In genomic region chr11:100300293-100300692, GRCm38 (mm10) we compare ENCODE assay signal across 9 mouse cellular contexts. TPM values are rescaled to one million over a fixed set of nuclear protein-coding genes. Genes with fewer than 3 reads are reported as not detected.
A peak's percentile ranks its signal among the peaks of the same experiment; 100 is the strongest.
DNase-seq lines count a peak whose midpoint lies in the region; ATAC-seq and TF ChIP-seq lines count a peak whose summit lies in the region.
"Had no signal": no experiment of that assay in that cellular context is flagged by ENCODE, and none has a peak within 500 bp of the region (broad histone marks: within the 10 kb centered on the region; RNA-seq: fewer than 3 reads in every experiment).

No protein-coding gene starts in this region.

- H3K4me1 ChIP-seq in kidney, adult 2 months (ENCODE audit: control insufficient read depth, insufficient read depth, low read length), result no peaks in the 10 kb centered on the region
- no peaks in the 10 kb centered on the region for H3K4me1 ChIP-seq in ES-Bruce4 (ENCODE audit: control insufficient read depth, insufficient read depth, low read length)

- TF ChIP-seq POLR2A in kidney, adult 2 months (IDR thresholded peaks at IDR 0.05; ENCODE audit: low read depth, low read length), result no peak
- no peak for TF ChIP-seq POLR2A in ES-Bruce4 (IDR thresholded peaks at IDR 0.05; ENCODE audit: insufficient read depth, low read length)

- no peak overlapping the region for H3K4me3 ChIP-seq in kidney, adult 2 months (ENCODE audit: insufficient read depth, low read depth, low read length)
- H3K4me3 ChIP-seq in ES-Bruce4 (ENCODE audit: low read depth, low read length), result no peak overlapping the region

- no peak overlapping the region for H3K27ac ChIP-seq in kidney, adult 2 months (ENCODE audit: insufficient read depth, low read depth, low read length)
- no peak overlapping the region for H3K27ac ChIP-seq in ES-Bruce4 (ENCODE audit: insufficient read depth, low read length)

- H3K36me3 ChIP-seq in kidney, adult 2 months (ENCODE audit: control insufficient read depth, insufficient read depth, low read length), result no peaks in the 10 kb centered on the region
- H3K36me3 ChIP-seq in ES-Bruce4 (ENCODE audit: control insufficient read depth, insufficient read depth, low read length, poor library complexity, severe bottlenecking), result no peaks in the 10 kb centered on the region

- H3K27me3 ChIP-seq in kidney, adult 2 months (replicated peaks; ENCODE audit: control insufficient read depth, insufficient read depth, low read length), result no peaks in the 10 kb centered on the region
- H3K27me3 ChIP-seq in ES-Bruce4 (ENCODE audit: control insufficient read depth, insufficient read depth, low read length, poor library complexity, severe bottlenecking), result no peaks in the 10 kb centered on the region

- TF ChIP-seq CTCF in kidney, adult 2 months (conservative IDR thresholded peaks at IDR 0.05; ENCODE audit: insufficient read depth, insufficient read length, low read depth, low read length), result peak; percentile 86
- TF ChIP-seq CTCF in ES-Bruce4 (IDR thresholded peaks at IDR 0.05; ENCODE audit: low read depth, low read length), result peak; percentile 90

- peak; percentile 56 for DNase-seq in kidney, adult 2 months
- DNase-seq in kidney, adult 11 months, result no peak
- peak; percentile 73 for DNase-seq in adrenal gland, postnatal 14 days
- peak; percentile 82 for DNase-seq in liver
- DNase-seq in right cerebral cortex, postnatal 4 days, result peak; percentile 75

- peak; percentile 57; the same call in 1 of the 2 replicates for ATAC-seq in erythroblast, adult 5-6 weeks (replicated peaks; ENCODE audit: low FRiP score, poor library complexity, severe bottlenecking)
- ATAC-seq in monocyte, adult 5-6 weeks (replicated peaks; ENCODE audit: insufficient number of reproducible peaks, low FRiP score, low TSS enrichment, poor library complexity, severe bottlenecking), result no peak

- no peak for TF ChIP-seq EP300 in ES-Bruce4 (IDR thresholded peaks at IDR 0.05; ENCODE audit: insufficient read depth, low read depth, low read length)

- no peaks in the 10 kb centered on the region for H3K9me3 ChIP-seq in ES-Bruce4 (replicated peaks; ENCODE audit: control insufficient read depth, insufficient read depth, low read length, poor library complexity, severe bottlenecking)

- WGBS in kidney, adult 2 months, result 12% methylated on average over 5 of the region's 5 CpGs

- peak overlapping the region; percentile 13; the same call in 1 of the 2 replicates for H3K9ac ChIP-seq in ES-Bruce4 (ENCODE audit: low read depth, poor library complexity, severe bottlenecking)

RNA-seq across cellular contexts. Expression of gene Eif1, which starts 19.4 kb away (rescaled TPM):
- polyA plus RNA-seq in kidney, adult 2 months (2012; rRNA removed), result 116 and 173 TPM in 2 replicates
- 718 and 769 TPM in 2 replicates for polyA plus RNA-seq in ES-Bruce4 (2011; ENCODE audit: insufficient read depth, insufficient read length, low read depth, missing spikeins)
- total RNA-seq in adrenal gland, postnatal 14 days (2021), result 987 and 1,021 TPM in 2 replicates
- 580 and 688 TPM in 2 replicates for total RNA-seq in erythroblast, adult 5-6 weeks (2015; ENCODE audit: low replicate concordance)
- 168 and 350 TPM in 2 replicates for total RNA-seq in erythroblast, adult 5-6 weeks (2017; ENCODE audit: low replicate concordance)
- 374 to 712 TPM (median 492 TPM) in 3 replicates for total RNA-seq in monocyte, adult 5-6 weeks (2017)

RNA-seq across cellular contexts. Expression of gene Krt42, which starts 30.6 kb away (rescaled TPM):
- not detected in 2 replicates for polyA plus RNA-seq in kidney, adult 2 months (2012; rRNA removed)
- 20.6 and 21.5 TPM in 2 replicates for polyA plus RNA-seq in ES-Bruce4 (2011; ENCODE audit: insufficient read depth, insufficient read length, low read depth, missing spikeins)
- total RNA-seq in adrenal gland, postnatal 14 days (2021), result not detected in 2 replicates
- not detected in 2 replicates for total RNA-seq in erythroblast, adult 5-6 weeks (2015; ENCODE audit: low replicate concordance)
- not detected in 2 replicates for total RNA-seq in erythroblast, adult 5-6 weeks (2017; ENCODE audit: low replicate concordance)
- not detected in 3 replicates for total RNA-seq in monocyte, adult 5-6 weeks (2017)
- total RNA-seq: gastrocnemius, postnatal 4 days had no signal

RNA-seq across cellular contexts. Expression of gene Gast, which starts 33.9 kb away (rescaled TPM):
- polyA plus RNA-seq in kidney, adult 2 months (2012; rRNA removed), result not detected in 2 replicates
- polyA plus RNA-seq in ES-Bruce4 (2011; ENCODE audit: insufficient read depth, insufficient read length, low read depth, missing spikeins), result not detected in 2 replicates
- not detected in 2 replicates for total RNA-seq in adrenal gland, postnatal 14 days (2021)
- total RNA-seq in erythroblast, adult 5-6 weeks (2015; ENCODE audit: low replicate concordance), result not detected in 2 replicates
- not detected in 2 replicates for total RNA-seq in erythroblast, adult 5-6 weeks (2017; ENCODE audit: low replicate concordance)
- not detected in 3 replicates for total RNA-seq in monocyte, adult 5-6 weeks (2017)
- total RNA-seq: gastrocnemius, postnatal 4 days had no signal

RNA-seq across cellular contexts. Expression of gene Krt17, which starts 39.5 kb away (rescaled TPM):
- polyA plus RNA-seq in kidney, adult 2 months (2012; rRNA removed), result 0.08 TPM in 1 of 2 replicates, not detected in the other
- 10.5 and 11.8 TPM in 2 replicates for polyA plus RNA-seq in ES-Bruce4 (2011; ENCODE audit: insufficient read depth, insufficient read length, low read depth, missing spikeins)
- not detected in 2 replicates for total RNA-seq in adrenal gland, postnatal 14 days (2021)
- not detected in 2 replicates for total RNA-seq in erythroblast, adult 5-6 weeks (2015; ENCODE audit: low replicate concordance)
- total RNA-seq in erythroblast, adult 5-6 weeks (2017; ENCODE audit: low replicate concordance), result not detected in 2 replicates
- not detected in 3 replicates for total RNA-seq in monocyte, adult 5-6 weeks (2017)

RNA-seq across cellular contexts. Expression of gene Krt16, which starts 51.6 kb away (rescaled TPM):
- polyA plus RNA-seq in kidney, adult 2 months (2012; rRNA removed), result not detected in 2 replicates
- 0.99 TPM in 1 of 2 replicates, not detected in the other for polyA plus RNA-seq in ES-Bruce4 (2011; ENCODE audit: insufficient read depth, insufficient read length, low read depth, missing spikeins)
- total RNA-seq in adrenal gland, postnatal 14 days (2021), result not detected in 2 replicates
- total RNA-seq in erythroblast, adult 5-6 weeks (2015; ENCODE audit: low replicate concordance), result not detected in 2 replicates
- not detected in 2 replicates for total RNA-seq in erythroblast, adult 5-6 weeks (2017; ENCODE audit: low replicate concordance)
- total RNA-seq in monocyte, adult 5-6 weeks (2017), result not detected in 3 replicates
